Mouse (Mus musculus): Measurements from ENCODE around the gene Phkg1. TPM values are rescaled to one million over a fixed set of nuclear protein-coding genes. Genes with fewer than 3 reads are reported as not detected.
"Not testable (repeated sequence)": the region's sequence is repeated elsewhere in the genome, so short reads cannot be mapped to it uniquely, and the experiment has no call there.

Phkg1 gene
- 4.4 TPM for polyA plus RNA-seq (2021)

- ChIA-PET POLR2A (no interaction called here), CTCF (interaction anchor here (1.3 kb wide), 1 partner anchor 11 kb away, joined by 3 read pairs; no protein-coding TSS in a partner anchor)
- TF ChIP-seq CTCF (IDR thresholded peaks at IDR 0.05): no peak
- ATAC-seq (no peak), DNase-seq (ENCODE audit: low read depth, low spot score) (no peak)
- H3K27me3 ChIP-seq: no peaks in the 10 kb centered on the region
- in situ Hi-C loops (cut with MboI; ENCODE audit: low pct_unique_long_range_greater_than_20kb): no loop called here
Observed at GRCm38 (mm10) chr5:129898449-129898848, at the start of gene Phkg1. Gene Phkg1, minus strand, starts transcription at chr5:129898549.

DNA sequence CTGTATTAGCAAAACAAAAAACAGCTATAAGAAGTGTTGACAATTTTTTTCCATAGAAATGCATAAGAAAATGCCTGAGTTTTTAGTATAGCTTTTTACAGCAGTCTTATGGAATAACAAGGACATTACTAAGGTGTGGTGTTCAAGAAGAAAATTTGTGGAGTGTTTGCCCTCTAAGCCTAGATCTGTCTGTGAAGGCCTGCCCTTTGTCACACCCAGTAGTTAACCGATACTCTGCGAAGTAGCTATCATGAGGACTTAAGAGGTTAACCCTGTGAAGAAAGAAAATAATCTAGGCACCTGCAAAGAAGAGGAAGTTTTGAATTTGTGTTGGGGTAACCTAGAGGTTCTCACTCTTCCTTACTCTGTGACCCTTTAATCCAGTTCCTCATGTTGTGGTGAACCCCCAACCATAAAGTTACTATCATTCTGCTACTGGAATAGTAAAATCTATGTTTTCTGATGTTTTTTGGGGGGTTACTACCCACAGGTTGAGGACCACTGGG lies 49.2 kb upstream of the Phkg1 start:
- in situ Hi-C loops (cut with MboI; ENCODE audit: low pct_unique_long_range_greater_than_20kb): no loop called here
- no peak for TF ChIP-seq CTCF (IDR thresholded peaks at IDR 0.05)
- ChIA-PET POLR2A (no interaction called here), CTCF (interaction anchor here (0.9 kb wide), 1 partner anchor 59 kb away, joined by 3 read pairs; no protein-coding TSS in a partner anchor)
- ATAC-seq (no peak), DNase-seq (ENCODE audit: low read depth, low spot score) (no peak)
- no peaks in the 10 kb centered on the region for H3K27me3 ChIP-seq

GRCm38 (mm10) chr5:129943402-129943801 lies 45.1 kb upstream of the Phkg1 start:
- in situ Hi-C loops (cut with MboI; ENCODE audit: low pct_unique_long_range_greater_than_20kb): no loop called here
- ATAC-seq (no peak), DNase-seq (ENCODE audit: low read depth, low spot score) (no peak)
- ChIA-PET CTCF (interaction anchor here (1.3 kb wide), 1 partner anchor 25 kb away, joined by 3 read pairs; no protein-coding TSS in a partner anchor), POLR2A (interaction anchor here (0.5 kb wide), 1 partner anchor 45 kb away, joined by 4 read pairs; no protein-coding TSS in a partner anchor)
- no peaks in the 10 kb centered on the region for H3K27me3 ChIP-seq
- no peak for TF ChIP-seq CTCF (IDR thresholded peaks at IDR 0.05)

DNA sequence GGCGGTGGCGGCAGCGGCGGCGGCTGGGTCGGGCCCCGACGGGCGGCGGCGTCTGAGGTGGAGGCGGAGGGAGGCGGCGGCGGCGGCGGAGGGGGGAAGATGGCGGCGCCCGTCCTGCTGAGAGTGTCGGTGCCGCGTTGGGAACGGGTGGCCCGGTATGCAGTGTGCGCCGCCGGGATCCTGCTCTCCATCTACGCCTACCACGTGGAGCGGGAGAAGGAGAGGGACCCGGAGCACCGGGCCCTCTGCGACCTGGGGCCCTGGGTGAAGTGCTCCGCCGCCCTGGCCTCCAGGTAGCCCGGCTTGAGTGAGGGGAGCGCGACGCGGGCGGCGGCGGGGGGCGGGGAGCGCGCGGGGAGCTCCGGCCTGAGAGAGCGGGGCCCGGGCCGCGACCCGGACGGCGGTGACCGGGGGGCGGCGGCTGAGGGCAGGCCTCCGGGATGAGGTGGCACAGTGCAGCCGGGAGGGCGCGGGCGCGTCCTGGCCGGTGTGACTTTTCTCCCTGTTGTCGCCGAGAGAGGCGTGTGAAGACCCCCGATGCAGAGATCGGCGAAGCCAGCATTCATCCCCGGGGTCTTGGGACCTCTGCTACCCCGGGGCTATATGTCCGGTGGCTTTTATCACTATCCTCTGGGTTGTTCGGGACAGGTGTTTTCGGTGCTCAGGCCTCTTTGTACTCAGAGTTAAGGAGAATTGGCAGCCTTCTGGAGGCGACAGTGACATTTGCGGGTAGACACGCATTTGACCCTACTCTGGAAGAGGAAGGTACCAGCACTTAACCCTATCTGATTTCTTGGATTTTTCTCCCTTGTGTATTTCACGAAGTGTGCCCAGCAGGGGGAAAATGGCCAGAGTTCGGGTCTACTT lies 44.0 kb upstream of the Phkg1 start:
- POLR2A ChIA-PET: interaction anchor here (0.7 to 0.9 kb wide), 2 partner anchors 12 to 186 kb away, joined by 4 to 7 read pairs; no protein-coding TSS in a partner anchor
- CTCF ChIA-PET: interaction anchor here (1.3 kb wide), 1 partner anchor 26 kb away, joined by 3 read pairs; no protein-coding TSS in a partner anchor
- peak; percentile 2 for ATAC-seq
- in situ Hi-C loops (cut with MboI; ENCODE audit: low pct_unique_long_range_greater_than_20kb); H3K27me3 ChIP-seq; DNase-seq (ENCODE audit: low read depth, low spot score): not testable (repeated sequence)

DNA sequence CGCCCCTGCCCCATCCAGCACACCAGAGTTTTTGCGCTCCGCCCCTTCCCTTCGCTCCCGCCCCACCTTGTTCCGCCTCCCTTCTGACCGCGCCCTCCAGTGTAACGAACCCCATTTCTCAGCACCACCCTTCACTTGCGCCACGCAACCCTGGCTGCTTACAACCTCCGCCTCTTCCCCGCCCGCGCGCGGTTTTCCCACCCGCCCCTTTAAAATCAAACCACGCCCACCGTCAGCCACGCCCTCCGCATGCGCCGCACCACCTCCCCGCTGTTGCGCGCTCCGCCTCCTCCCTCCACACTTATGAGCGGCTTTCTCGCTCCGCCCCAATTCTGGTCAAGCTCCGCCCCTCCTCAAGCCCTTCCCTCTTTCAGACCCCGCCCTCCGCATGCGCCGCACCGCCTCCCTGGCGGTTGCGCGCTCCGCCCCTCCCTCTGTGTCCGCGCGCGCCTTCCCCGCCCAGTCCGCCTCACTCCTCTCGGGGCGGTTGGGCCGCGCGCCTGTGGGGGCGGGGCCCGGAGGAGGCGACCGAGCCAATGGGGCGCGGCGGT lies 43.2 kb upstream of the Phkg1 start, which contains the start of gene Vkorc1l1:
TSS of gene Vkorc1l1 (plus strand) at position 476 of the 551 bp plus-strand sequence.
- peak; percentile 96 for ATAC-seq
- in situ Hi-C loops (cut with MboI; ENCODE audit: low pct_unique_long_range_greater_than_20kb): no loop called here

GRCm38 (mm10) chr5:129940736-129941494 lies 42.6 kb upstream of the Phkg1 start:
- H3K27me3 ChIP-seq: no peaks in the 10 kb centered on the region
- DNase-seq (ENCODE audit: low read depth, low spot score): no peak
- CTCF ChIA-PET: interaction anchor here (0.8 to 2.9 kb wide), 8 partner anchors 10 to 95 kb away, joined by 3 to 10 read pairs (median 4); partner anchors contain the start of gene Nupr1l
- in situ Hi-C loops (cut with MboI; ENCODE audit: low pct_unique_long_range_greater_than_20kb): no loop called here
- POLR2A ChIA-PET: interaction anchor here (0.6 kb wide), 1 partner anchor 389 kb away, joined by 5 read pairs; no protein-coding TSS in a partner anchor
- no peak for TF ChIP-seq CTCF (IDR thresholded peaks at IDR 0.05)
- peak; percentile 26 for ATAC-seq

More for the DNA sequence above, 43.2 kb upstream of the Phkg1 start, which contains the start of gene Vkorc1l1:
- POLR2A ChIA-PET: interaction anchor here (0.7 kb wide), 1 partner anchor 187 kb away, joined by 7 read pairs; no protein-coding TSS in a partner anchor
- peak; percentile 99 for DNase-seq (ENCODE audit: low read depth, low spot score)
- H3K27me3 ChIP-seq: no peaks in the 10 kb centered on the region
- no peak for TF ChIP-seq CTCF (IDR thresholded peaks at IDR 0.05)
- CTCF ChIA-PET: interaction anchor here (1.1 to 2.9 kb wide), 4 partner anchors 10 to 95 kb away, joined by 3 to 10 read pairs (median 5); partner anchors contain the start of gene Nupr1l

GRCm38 (mm10) chr5:129940281-129940680 lies 41.9 kb upstream of the Phkg1 start:
- ATAC-seq (no peak), DNase-seq (ENCODE audit: low read depth, low spot score) (no peak)
- ChIA-PET POLR2A (interaction anchor here (0.6 kb wide), 1 partner anchor 388 kb away, joined by 5 read pairs; no protein-coding TSS in a partner anchor), CTCF (interaction anchor here (0.8 to 2.9 kb wide), 8 partner anchors 9 to 96 kb away, joined by 3 to 10 read pairs (median 4); partner anchors contain the start of gene Nupr1l)
- in situ Hi-C loops (cut with MboI; ENCODE audit: low pct_unique_long_range_greater_than_20kb): no loop called here
- H3K27me3 ChIP-seq: no peaks in the 10 kb centered on the region
- no peak for TF ChIP-seq CTCF (IDR thresholded peaks at IDR 0.05)

DNA sequence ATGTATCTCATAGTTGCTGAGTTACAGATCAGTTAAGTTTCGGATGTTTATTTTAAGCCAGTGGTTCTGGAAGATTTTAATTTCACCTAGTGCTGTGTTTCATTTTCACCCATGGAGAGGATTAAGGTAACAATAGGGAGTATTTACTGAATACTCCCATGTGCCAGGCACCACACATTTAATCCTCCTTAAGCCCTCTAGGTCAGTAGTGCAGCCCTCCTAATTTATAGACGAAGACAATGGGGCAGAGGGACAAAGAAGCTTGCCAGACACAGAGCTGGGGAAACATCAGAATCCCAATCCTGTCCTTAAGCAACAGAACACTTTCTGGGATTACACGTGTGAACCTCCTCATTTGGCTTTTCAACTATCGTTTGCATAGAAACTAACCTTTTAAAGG lies 38.6 kb upstream of the Phkg1 start:
- ChIA-PET CTCF (no interaction called here), POLR2A (no interaction called here)
- no peak for TF ChIP-seq CTCF (IDR thresholded peaks at IDR 0.05)
- DNase-seq (ENCODE audit: low read depth, low spot score): no peak
- H3K27me3 ChIP-seq: no peaks in the 10 kb centered on the region
- in situ Hi-C loops (cut with MboI; ENCODE audit: low pct_unique_long_range_greater_than_20kb): no loop called here
- ATAC-seq: no peak

DNA sequence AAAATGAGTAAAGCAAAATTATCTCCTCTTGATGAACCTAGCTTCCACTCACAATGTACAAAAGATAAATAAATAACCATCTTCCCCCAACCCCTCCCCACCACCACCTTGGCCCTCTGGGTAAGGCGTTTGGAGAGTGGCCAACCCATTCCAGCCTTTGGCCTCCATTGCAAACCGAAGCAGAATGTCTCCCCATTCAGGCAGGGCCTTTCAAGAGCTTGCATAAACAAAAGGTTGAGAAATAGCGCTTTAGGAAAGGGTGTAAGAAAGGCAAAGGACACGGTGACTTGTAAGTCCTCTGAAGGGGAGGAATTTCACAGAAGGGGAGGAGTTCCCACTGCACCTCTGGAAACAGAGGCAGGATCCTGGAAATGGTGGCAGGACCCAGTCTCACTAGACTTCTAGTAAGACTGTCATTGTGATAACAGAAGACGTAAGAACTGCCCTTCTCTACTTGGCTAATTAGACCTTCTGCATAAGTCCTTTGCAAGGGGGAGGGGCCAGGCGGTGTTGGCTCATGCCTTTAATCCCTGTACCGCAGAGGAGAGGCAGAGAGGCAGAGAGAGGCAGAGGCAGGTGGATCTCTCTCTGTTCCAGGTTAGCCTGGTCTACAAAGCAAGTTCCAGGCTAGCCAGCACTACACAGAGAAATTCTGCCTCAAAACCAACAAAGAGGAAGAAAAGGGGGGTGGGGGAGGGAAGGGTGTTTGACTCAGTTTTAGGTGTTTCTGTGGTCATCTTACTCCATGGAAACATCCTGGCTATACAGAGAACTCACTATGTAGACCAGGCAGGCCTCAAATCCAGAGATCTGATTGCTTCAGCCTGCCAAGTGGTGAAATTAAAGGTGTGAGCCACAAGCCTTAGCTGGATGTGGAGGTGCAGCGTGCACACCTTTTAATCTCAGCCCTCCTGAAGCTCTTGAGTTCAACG lies 31.8 kb upstream of the Phkg1 start:
- POLR2A ChIA-PET: interaction anchor here (0.6 kb wide), 1 partner anchor 495 kb away, joined by 4 read pairs; no protein-coding TSS in a partner anchor
- in situ Hi-C loops (cut with MboI; ENCODE audit: low pct_unique_long_range_greater_than_20kb): no loop called here
- DNase-seq (ENCODE audit: low read depth, low spot score) (no peak), ATAC-seq (no peak)
- CTCF ChIA-PET: interaction anchor here (2.5 kb wide), 1 partner anchor 10 kb away, joined by 10 read pairs; no protein-coding TSS in a partner anchor
- H3K27me3 ChIP-seq: no peaks in the 10 kb centered on the region
- no peak for TF ChIP-seq CTCF (IDR thresholded peaks at IDR 0.05)

All from Patski (cell line).